Mouse (Mus musculus) c-Kit-negative CD71-positive TER-119-positive erythroid progenitor cells, embryonic 14.5 days (primary cell): ENCODE results near the gene Vmn2r98.
"Not testable (repeated sequence)": the region's sequence is repeated elsewhere in the genome, so short reads cannot be mapped to it uniquely, and the experiment has no call there.

ENCODE experiments used
- DNase-seq: peaks from one replicate; pipeline ENCODE4 v3.0.0-alpha.2; 2013; ENCODE audit warnings: low read depth, low spot score

The Vmn2r98 gene

GRCm38 (mm10) chr17:19053160-19053559 is at the start of gene Vmn2r98:
TSS of gene Vmn2r98 (plus strand) at chr17:19053460.
- not testable (repeated sequence) for DNase-seq

- not testable (repeated sequence) for DNase-seq
These were observed 21.8 kb upstream of the Vmn2r98 start for GRCm38 (mm10) chr17:19031441-19031840.

- no peak for DNase-seq
These were observed 21.3 kb upstream of the Vmn2r98 start for GRCm38 (mm10) chr17:19031962-19032361.

GRCm38 (mm10) chr17:19032721-19033120 is 20.5 kb upstream of the Vmn2r98 start:
- no peak for DNase-seq
